Mouse (Mus musculus): ENCODE results near the gene Ccdc171.

DNA sequence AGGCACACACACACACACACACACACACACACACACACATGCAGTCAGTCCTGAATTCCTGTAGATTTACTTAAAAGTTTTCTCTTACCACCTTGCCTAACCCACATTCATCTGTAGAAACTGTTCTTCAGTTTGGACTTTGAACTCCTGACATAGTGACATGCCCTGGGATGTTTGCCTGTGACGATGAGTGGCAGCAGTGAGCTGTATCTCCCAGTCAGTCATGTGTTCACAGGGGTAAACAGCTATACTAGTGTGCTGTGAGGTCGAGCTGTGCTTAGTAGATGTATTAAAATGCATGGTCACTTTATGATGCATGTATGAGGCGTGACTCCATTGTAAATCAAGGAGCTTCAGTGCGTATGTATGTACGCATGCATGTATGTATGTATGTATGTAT, 328.5 kb downstream of the Ccdc171 start:
- TF ChIP-seq GATA1 (IDR thresholded peaks at IDR 0.05; ENCODE audit: borderline replicate concordance, low read length) (no peak), FLI1 (IDR thresholded peaks at IDR 0.05; ENCODE audit: low read length) (no peak)
